Mouse (Mus musculus) liver, embryonic 15.5 days (tissue): Measurements from ENCODE around the gene Hnrnpu. TPM values are rescaled to one million over a fixed set of nuclear protein-coding genes. Genes with fewer than 3 reads are reported as not detected.
A peak's percentile ranks its signal among the peaks of the same experiment; 100 is the strongest.

ENCODE experiments used
- ATAC-seq: fragments of 200-750 bp; cut with Nextera tagmentation; 2 replicates; pipeline ENCODE4 v1.8.0; 2017; ENCODE audit warnings: moderate number of reproducible peaks, mild to moderate bottlenecking, moderate library complexity; ENCODE audit not compliant: insufficient read depth
- H3K27ac ChIP-seq: fragments of 300-500 bp; sonication (generic); replicated peaks from 2 replicates; pipeline ENCODE4 v1.5.1; 2015; ENCODE audit warnings: mild to moderate bottlenecking, inconsistent platforms
- H3K27me3 ChIP-seq: fragments of 300-500 bp; sonication (generic); 2 replicates; pipeline ENCODE4 v1.6.1; 2015; ENCODE audit warnings: mild to moderate bottlenecking, inconsistent platforms
- H3K36me3 ChIP-seq: fragments of 300-500 bp; sonication (generic); replicated peaks from 2 replicates; pipeline ENCODE4 v1.6.1; 2015; ENCODE audit warnings: moderate library complexity, mild to moderate bottlenecking, inconsistent platforms
- H3K4me1 ChIP-seq: fragments of 300-500 bp; sonication (generic); replicated peaks from 2 replicates; pipeline ENCODE4 v1.6.1; 2015; ENCODE audit warnings: inconsistent platforms
- H3K4me2 ChIP-seq: fragments of 300-500 bp; sonication (generic); 2 replicates; pipeline ENCODE4 v1.6.1; 2015; ENCODE audit warnings: moderate library complexity, mild to moderate bottlenecking, inconsistent platforms
- H3K4me3 ChIP-seq: fragments of 300-500 bp; sonication (generic); replicated peaks from 2 replicates; pipeline ENCODE4 v1.5.1; 2015; ENCODE audit warnings: mild to moderate bottlenecking, inconsistent platforms
- H3K9ac ChIP-seq: fragments of 300-500 bp; sonication (generic); 2 replicates; pipeline ENCODE4 v1.6.1; 2015; ENCODE audit warnings: moderate library complexity, mild to moderate bottlenecking, inconsistent platforms
- H3K9me3 ChIP-seq: fragments of 300-500 bp; sonication (generic); replicated peaks from 2 replicates; pipeline ENCODE4 v1.6.1; 2016; ENCODE audit warnings: inconsistent platforms
- WGBS: fragments of 180-500 bp; shearing (Covaris S2); methylation state at CpG from one replicate; pipeline ENCODE4 v1.1.7; 2015; ENCODE audit warnings: mixed read lengths; ENCODE audit not compliant: insufficient replicate concordance; 5-methylcytosine and 5-hydroxymethylcytosine counted together
- polyA plus RNA-seq: library from polyadenylated mRNA; unstranded; fragments of >200 nt; fragmentation: Nextera tagmentation; extraction: Ambion mirVana; gene quantifications from 2 replicates; pipeline ENCODE4 v1.2.1, GENCODE M21; 2015

Gene Hnrnpu
- polyA plus RNA-seq: 162 and 167 TPM in 2 replicates

DNA sequence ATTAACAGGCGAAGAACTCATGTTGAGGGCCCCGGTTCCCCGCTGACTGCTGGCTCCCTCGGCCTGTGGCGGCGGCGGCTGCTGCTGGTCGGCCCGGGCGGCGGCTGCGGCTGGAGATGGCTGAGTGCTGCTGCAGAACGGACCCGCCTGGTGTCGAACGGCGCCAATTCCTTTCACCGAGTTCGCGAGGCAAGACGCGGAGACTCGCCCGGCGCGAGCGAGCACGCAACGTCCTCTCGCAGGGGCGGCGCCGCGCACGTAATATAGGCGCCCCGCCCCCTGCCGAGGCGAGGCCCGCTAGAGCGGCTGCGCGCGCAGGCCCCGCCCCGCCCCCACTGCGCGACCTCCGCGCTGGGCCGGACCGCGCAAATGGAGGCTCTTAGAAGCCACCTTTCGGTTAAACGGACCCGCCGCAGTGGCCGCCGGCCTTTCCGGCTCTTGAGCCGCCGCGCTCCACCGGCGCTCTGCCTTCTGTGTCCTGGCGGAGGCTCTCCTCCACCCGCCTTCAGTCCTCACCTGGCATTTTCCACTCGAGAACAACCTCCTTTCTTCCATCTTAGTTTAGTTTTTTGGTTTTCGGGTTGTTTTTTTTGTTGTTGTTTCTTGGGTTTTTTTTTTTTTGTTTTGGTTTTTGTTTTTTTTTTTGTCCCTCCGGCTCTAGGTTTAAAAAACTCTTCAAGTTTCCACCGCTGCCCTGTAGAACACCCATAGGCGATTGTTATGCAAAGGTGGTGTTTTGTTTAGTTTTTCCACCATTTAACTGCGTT lies at the start of gene Hnrnpu:
Gene Hnrnpu, minus strand, starts transcription at position 247 of the 767 bp plus-strand sequence.
- peak within 1 kb of the TSS; percentile 95 for H3K9ac ChIP-seq
- peak within 1 kb of the TSS; percentile 100 for H3K4me3 ChIP-seq
- peaks cover 33% of the 10 kb centered on the region for H3K4me1 ChIP-seq
- under 1% methylated on average over 73 of the region's 73 CpGs for WGBS
- H3K9me3 ChIP-seq: no peaks in the 10 kb centered on the region
- H3K27me3 ChIP-seq: no peaks in the 10 kb centered on the region
- peak within 1 kb of the TSS; percentile 76 for H3K4me2 ChIP-seq
- peaks cover 27% of the 10 kb centered on the region for H3K36me3 ChIP-seq
- peak within 1 kb of the TSS; percentile 99 for H3K27ac ChIP-seq
- ATAC-seq: peak; percentile 83

DNA sequence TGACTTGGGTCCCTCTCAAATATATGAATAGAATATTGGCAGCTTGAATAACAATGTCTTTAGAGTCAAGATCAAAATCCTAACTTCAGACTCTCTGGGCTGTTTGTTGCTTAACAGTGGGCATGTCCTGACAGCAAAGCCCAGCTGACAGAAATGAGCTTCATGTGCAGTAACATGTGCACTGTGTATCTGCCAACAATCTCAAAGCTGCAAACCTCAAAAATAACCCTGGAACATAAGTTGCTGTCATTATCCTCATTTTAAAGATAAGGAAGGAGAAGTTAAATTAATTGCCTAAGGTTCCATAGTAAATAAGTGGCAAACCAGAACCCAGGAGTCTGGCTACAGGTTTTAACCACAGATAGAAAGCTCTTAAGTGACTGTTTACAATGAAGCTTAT lies 44.6 kb upstream of the Hnrnpu start:
- Histone ChIP-seq H3K4me1 (peaks cover 22% of the 10 kb centered on the region), H3K4me3 (no peak overlapping the region), H3K4me2 (no peak overlapping the region), H3K36me3 (no peaks in the 10 kb centered on the region), H3K9me3 (no peaks in the 10 kb centered on the region), H3K27me3 (no peaks in the 10 kb centered on the region), H3K27ac (no peak overlapping the region), H3K9ac (no peak overlapping the region)
- ATAC-seq: no peak

- ATAC-seq: no peak
- Histone ChIP-seq H3K36me3 (no peaks in the 10 kb centered on the region), H3K9ac (no peak overlapping the region), H3K4me1 (peaks cover 26% of the 10 kb centered on the region), H3K4me2 (no peak overlapping the region), H3K4me3 (no peak overlapping the region), H3K9me3 (no peaks in the 10 kb centered on the region), H3K27ac (no peak overlapping the region), H3K27me3 (no peaks in the 10 kb centered on the region)
- 72% methylated on average over 1 of the region's 1 CpGs for WGBS
These were observed 41.6 kb upstream of the Hnrnpu start for GRCm38 (mm10) chr1:178379224-178379623.

DNA sequence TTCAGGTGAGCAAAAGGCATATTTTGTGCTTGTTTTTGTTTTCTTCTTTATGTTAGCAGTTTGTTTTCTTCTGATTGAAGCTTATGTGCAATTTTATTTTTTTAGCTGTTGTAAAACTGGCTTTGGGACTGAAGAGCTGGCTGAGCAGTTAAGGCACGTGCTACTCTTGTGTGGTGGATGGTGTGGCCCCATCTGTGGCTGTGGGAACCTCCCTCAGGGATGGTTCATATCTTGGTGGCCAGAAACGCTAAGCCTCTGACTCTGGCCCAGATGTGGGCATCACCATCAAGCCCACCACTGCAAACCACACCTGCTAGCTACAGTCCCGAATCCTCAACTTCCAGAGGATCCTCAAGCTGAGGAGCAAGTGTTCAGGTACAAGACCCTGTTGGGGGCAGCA lies 40.5 kb upstream of the Hnrnpu start:
- no peak overlapping the region for H3K4me2 ChIP-seq
- no peak overlapping the region for H3K4me3 ChIP-seq
- no peaks in the 10 kb centered on the region for H3K27me3 ChIP-seq
- no peaks in the 10 kb centered on the region for H3K9me3 ChIP-seq
- H3K9ac ChIP-seq: no peak overlapping the region
- ATAC-seq: peak; percentile 68
- H3K36me3 ChIP-seq: no peaks in the 10 kb centered on the region
- no peak overlapping the region for H3K27ac ChIP-seq
- WGBS: 19% methylated on average over 3 of the region's 3 CpGs
- H3K4me1 ChIP-seq: peaks cover 31% of the 10 kb centered on the region

DNA sequence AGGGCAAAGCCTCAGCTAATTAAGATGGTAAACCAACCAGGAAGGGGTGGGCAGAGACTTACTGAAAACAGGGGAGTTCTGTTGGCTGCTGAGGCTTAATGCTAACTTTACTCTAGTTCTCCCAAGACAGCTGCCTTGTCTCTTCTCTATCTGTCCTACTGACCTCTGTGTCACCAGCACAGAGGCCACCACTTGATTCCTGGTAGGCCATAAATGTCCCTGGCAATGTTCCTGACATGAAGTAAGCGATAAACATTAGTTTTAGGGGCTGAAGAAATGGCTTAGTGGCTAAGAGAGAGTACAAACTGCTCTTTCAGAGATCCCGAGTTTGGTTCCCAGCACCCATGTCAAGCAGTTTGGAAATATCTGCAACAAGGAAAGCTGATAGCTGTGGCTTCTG lies 39.3 kb upstream of the Hnrnpu start:
- ATAC-seq: no peak
- Histone ChIP-seq H3K9ac (no peak overlapping the region), H3K4me3 (no peak overlapping the region), H3K4me2 (no peak overlapping the region), H3K27ac (no peak overlapping the region), H3K4me1 (peaks cover 33% of the 10 kb centered on the region), H3K27me3 (no peaks in the 10 kb centered on the region), H3K9me3 (no peaks in the 10 kb centered on the region), H3K36me3 (no peaks in the 10 kb centered on the region)
- 68% methylated on average over 2 of the region's 2 CpGs for WGBS

- peak; percentile 58 for ATAC-seq
These were observed 38.5 kb upstream of the Hnrnpu start for GRCm38 (mm10) chr1:178376061-178376460.

GRCm38 (mm10) chr1:178375381-178375780 lies 37.8 kb upstream of the Hnrnpu start:
- H3K4me1 ChIP-seq: peaks cover 36% of the 10 kb centered on the region
- no peak overlapping the region for H3K27ac ChIP-seq
- H3K9ac ChIP-seq: no peak overlapping the region
- H3K4me3 ChIP-seq: no peak overlapping the region
- no peak for ATAC-seq
- H3K9me3 ChIP-seq: no peaks in the 10 kb centered on the region
- H3K4me2 ChIP-seq: no peak overlapping the region
- H3K27me3 ChIP-seq: no peaks in the 10 kb centered on the region
- H3K36me3 ChIP-seq: no peaks in the 10 kb centered on the region

More at GRCm38 (mm10) chr1:178376061-178376460, 38.5 kb upstream of the Hnrnpu start:
- H3K27ac ChIP-seq: no peak overlapping the region
- H3K4me2 ChIP-seq: no peak overlapping the region
- WGBS: 44% methylated on average over 2 of the region's 2 CpGs
- H3K27me3 ChIP-seq: no peaks in the 10 kb centered on the region
- no peak overlapping the region for H3K4me3 ChIP-seq
- H3K9me3 ChIP-seq: no peaks in the 10 kb centered on the region
- no peak overlapping the region for H3K9ac ChIP-seq
- H3K4me1 ChIP-seq: peaks cover 33% of the 10 kb centered on the region
- no peaks in the 10 kb centered on the region for H3K36me3 ChIP-seq

DNA sequence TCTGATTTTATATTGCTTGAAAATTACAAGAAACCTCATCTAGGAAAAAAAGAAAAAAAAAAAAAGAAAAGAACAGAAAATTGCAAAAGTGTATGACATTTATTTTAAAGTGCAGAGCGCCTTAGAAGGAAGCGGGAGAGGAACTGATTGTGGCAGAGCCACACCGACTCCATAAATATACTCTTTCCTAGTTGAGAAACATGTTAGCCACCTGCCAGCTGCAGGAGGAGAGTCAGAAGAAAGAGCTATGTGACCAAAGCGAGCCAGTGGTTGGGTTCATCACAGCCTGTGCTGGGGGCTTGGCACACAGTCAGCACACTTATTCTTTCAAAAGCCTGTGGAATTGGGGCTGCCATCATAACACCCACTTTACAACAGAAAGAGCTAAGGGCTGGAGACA lies 35.1 kb upstream of the Hnrnpu start:
- no peak overlapping the region for H3K4me3 ChIP-seq
- no peaks in the 10 kb centered on the region for H3K36me3 ChIP-seq
- no peak for ATAC-seq
- no peak overlapping the region for H3K27ac ChIP-seq
- no peak overlapping the region for H3K4me2 ChIP-seq
- no peaks in the 10 kb centered on the region for H3K27me3 ChIP-seq
- no peak overlapping the region for H3K9ac ChIP-seq
- 62% methylated on average over 4 of the region's 4 CpGs for WGBS
- no peaks in the 10 kb centered on the region for H3K9me3 ChIP-seq
- H3K4me1 ChIP-seq: peaks cover 53% of the 10 kb centered on the region

GRCm38 (mm10) chr1:178369272-178369651 lies 31.7 kb upstream of the Hnrnpu start:
- H3K4me3 ChIP-seq: peak overlapping the region; percentile 63
- no peaks in the 10 kb centered on the region for H3K9me3 ChIP-seq
- peak overlapping the region; percentile 50 for H3K9ac ChIP-seq
- peaks cover 42% of the 10 kb centered on the region for H3K4me1 ChIP-seq
- peak overlapping the region; percentile 82 for H3K4me2 ChIP-seq
- 0% methylated on average over 11 of the region's 11 CpGs for WGBS
- H3K27ac ChIP-seq: peak overlapping the region; percentile 85
- peak; percentile 84 for ATAC-seq
- no peaks in the 10 kb centered on the region for H3K36me3 ChIP-seq
- H3K27me3 ChIP-seq: no peaks in the 10 kb centered on the region

DNA sequence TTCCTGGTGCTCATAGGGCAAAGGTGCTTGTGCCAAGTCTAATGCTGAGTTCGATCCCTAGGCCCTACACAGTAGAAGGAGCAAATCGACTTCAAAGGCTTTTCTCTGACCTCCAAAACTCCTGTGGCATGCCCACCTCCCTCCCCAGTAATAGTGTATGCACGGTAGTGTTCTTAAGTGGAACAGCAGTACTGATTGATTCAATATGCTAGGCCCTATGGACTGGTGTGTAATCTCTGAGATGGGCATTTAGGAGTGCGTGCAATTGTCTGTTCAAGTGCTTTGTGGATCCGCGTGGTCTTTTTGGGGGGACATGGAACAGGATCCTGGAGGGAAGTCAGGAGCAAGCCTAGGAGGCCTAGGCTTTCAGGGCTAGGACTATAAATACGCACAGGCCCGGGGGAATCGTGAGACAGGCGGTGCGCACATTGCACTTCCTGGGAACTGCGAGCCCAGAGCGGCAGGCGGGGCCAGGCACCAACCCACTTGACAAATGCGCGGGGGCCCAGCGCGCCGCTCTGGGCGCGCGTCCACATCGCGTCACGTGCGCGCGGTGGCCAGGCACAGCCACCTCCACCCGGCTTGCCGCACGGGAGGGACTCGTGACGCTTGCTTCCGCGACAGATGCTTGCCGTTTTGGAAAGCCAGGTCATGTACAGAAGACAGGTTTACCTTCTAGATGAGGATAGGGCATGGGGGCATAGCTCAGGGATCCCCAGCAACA lies 31.1 kb upstream of the Hnrnpu start:
- ATAC-seq: peak; percentile 96
- H3K27ac ChIP-seq: peak overlapping the region; percentile 85
- peaks cover 42% of the 10 kb centered on the region for H3K4me1 ChIP-seq
- H3K9me3 ChIP-seq: no peaks in the 10 kb centered on the region
- H3K4me3 ChIP-seq: peak overlapping the region; percentile 63
- no peaks in the 10 kb centered on the region for H3K36me3 ChIP-seq
- WGBS: 4% methylated on average over 36 of the region's 36 CpGs
- peak overlapping the region; percentile 82 for H3K4me2 ChIP-seq
- peak overlapping the region; percentile 50 for H3K9ac ChIP-seq
- H3K27me3 ChIP-seq: no peaks in the 10 kb centered on the region

DNA sequence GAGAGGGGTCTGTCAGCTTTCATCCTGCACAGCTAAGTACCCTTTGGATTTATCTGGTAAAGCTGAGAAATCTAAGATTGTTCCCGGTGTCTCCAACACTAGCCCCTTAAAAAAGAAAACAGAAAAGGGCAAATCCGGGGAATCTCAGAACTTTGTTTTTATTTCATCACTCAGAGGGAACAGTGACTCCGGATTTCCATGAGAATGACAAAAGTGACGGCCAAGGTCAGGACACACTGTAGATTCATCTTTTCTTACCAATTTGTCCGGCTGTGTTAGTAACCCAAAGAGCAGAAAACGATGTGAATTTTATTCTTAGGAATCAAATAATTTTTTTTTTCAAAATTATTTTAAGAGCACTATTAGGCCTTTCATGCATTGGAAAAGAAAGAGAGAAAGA lies 30.5 kb upstream of the Hnrnpu start:
- WGBS: 74% methylated on average over 6 of the region's 6 CpGs

More for the DNA sequence above, 30.5 kb upstream of the Hnrnpu start:
- peak overlapping the region; percentile 82 for H3K4me2 ChIP-seq
- no peaks in the 10 kb centered on the region for H3K27me3 ChIP-seq
- H3K27ac ChIP-seq: peak overlapping the region; percentile 85
- H3K4me3 ChIP-seq: no peak overlapping the region; the same call in 1 of the 2 replicates
- H3K9ac ChIP-seq: peak overlapping the region; percentile 50; the same call in 1 of the 2 replicates
- H3K9me3 ChIP-seq: no peaks in the 10 kb centered on the region
- no peaks in the 10 kb centered on the region for H3K36me3 ChIP-seq
- H3K4me1 ChIP-seq: peaks cover 36% of the 10 kb centered on the region
- no peak for ATAC-seq
